Mouse (Mus musculus) layer of hippocampus, adult 2 months (tissue): ENCODE measurements around the gene Nicn1. TPM values are rescaled to one million over a fixed set of nuclear protein-coding genes. Genes with fewer than 3 reads are reported as not detected.

ENCODE experiments used
- DNase-seq, 2 experiments: peaks; one replicate each; pipeline ENCODE4 v3.0.0; 2022; ENCODE audit warnings: low spot score in 2 of 2
- H3K27ac ChIP-seq: fragments of 200-600 bp; 2 replicates; pipeline ENCODE4 v1.8.1; 2022
- H3K4me3 ChIP-seq: fragments of 200-600 bp; 2 replicates; pipeline ENCODE4 v1.8.1; 2022; ENCODE audit warnings: mild to moderate bottlenecking
- CTCF ChIP-seq: fragments of 200-600 bp; conservative IDR thresholded peaks from 2 replicates; pipeline ENCODE4 v1.8.1; 2022; ENCODE audit warnings: antibody characterized with exemption, mild to moderate bottlenecking, moderate library complexity
- long read RNA-seq, 2 experiments: library from polyadenylated mRNA; stranded (forward); transcript quantifications; one replicate each; pipeline ENCODE4 v2.0.0; 2021; ENCODE audit warnings: borderline mapping rate in 2 of 2
- total RNA-seq, 2 experiments: library from RNA; stranded (reverse); gene quantifications; 2 replicates each; pipeline ENCODE4 v1.2.3; 2021

Nicn1 gene
- 100 to 1,000 TPM; 109 to 114 TPM for total RNA-seq
- long read RNA-seq, experiment 1, transcript Nicn1-201 (6 exons, 2,133 nt) = major isoform, 84 of 125 reads
- long read RNA-seq, experiment 1, partial matches to known transcripts = 31 of 125 reads
- long read RNA-seq, experiment 1, other reads (novel, unspliced or antisense) = 10 of 125 reads
- long read RNA-seq, experiment 2, transcript Nicn1-201 (6 exons, 2,133 nt) = major isoform, 146 of 187 reads
- long read RNA-seq, experiment 2, partial matches to known transcripts = 33 of 187 reads
- long read RNA-seq, experiment 2, other reads (novel, unspliced or antisense) = 8 of 187 reads

DNA sequence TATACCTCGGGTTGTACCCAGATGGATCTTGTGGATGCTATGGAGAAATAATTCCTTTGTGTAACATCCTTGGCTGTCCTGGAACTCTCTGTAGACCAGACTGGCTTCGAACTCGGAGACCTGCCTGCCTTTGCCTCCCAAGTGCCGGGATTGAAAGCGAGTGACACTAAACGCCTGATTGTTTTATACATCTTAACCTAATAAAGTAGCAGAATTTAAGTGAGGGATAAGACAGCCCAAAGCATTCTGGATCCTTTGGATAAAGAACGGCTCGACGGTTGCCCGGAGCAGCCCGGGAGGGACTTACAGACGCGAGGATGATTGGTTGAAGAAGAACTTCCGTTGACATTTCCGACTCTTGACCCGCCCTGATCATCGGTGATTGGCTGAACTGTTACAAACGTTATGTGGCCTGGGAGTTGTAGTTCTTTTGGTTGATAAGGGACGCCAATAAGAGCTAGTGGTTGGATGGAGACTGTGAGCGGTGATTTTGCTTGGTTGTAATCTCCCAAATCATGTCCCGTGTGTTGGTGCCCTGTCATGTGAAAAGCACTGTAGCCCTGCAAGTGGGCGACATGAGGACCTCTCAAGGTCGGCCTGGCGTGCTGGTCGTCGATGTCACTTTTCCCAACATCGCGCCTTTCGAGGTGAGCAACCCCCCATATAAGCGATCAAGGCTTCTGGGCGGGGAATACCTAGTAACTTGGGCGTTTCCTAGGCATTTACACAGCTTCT lies at the start of gene Nicn1:
Nicn1 (plus strand) TSS at position 414 of the 735 bp plus-strand sequence.
- peak within 1 kb of the TSS; percentile 76 for H3K4me3 ChIP-seq
- H3K27ac ChIP-seq = peak within 1 kb of the TSS; percentile 91
- DNase-seq = peak; percentile 87 to 97
- peak; percentile 29 for TF ChIP-seq CTCF

GRCm38 (mm10) chr9:108244540-108244939 lies 45.7 kb upstream of the Nicn1 start:
- no peak overlapping the region for H3K4me3 ChIP-seq
- TF ChIP-seq CTCF = no peak
- no peak overlapping the region for H3K27ac ChIP-seq
- no peak for DNase-seq

GRCm38 (mm10) chr9:108244984-108245383 lies 45.2 kb upstream of the Nicn1 start:
- TF ChIP-seq CTCF = peak; percentile 70
- DNase-seq = no peak

GRCm38 (mm10) chr9:108248957-108249356 lies 41.3 kb upstream of the Nicn1 start:
- TF ChIP-seq CTCF = no peak
- no peak overlapping the region for H3K4me3 ChIP-seq
- DNase-seq = no peak
- H3K27ac ChIP-seq = no peak overlapping the region

More at GRCm38 (mm10) chr9:108244984-108245383, 45.2 kb upstream of the Nicn1 start:
- H3K27ac ChIP-seq = no peak overlapping the region
- no peak overlapping the region for H3K4me3 ChIP-seq

DNA sequence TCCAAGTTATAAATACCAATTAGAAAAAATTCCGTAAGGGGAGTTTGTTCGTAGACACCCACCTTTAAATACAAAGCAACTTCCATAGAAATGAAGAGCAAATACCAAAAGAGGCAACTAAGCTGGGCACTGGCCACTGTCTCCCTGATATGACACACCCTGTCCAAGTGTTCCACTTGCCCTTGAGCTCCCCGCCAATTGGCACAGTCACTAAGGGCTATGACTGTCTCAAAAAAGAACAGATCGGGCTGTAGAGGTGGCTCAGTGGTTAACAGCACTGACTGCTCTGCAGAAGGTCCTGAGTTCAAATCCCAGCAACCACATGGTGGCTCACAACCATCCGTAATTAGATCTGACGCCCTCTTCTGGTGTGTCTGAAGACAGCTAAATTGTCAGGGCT lies 38.4 kb upstream of the Nicn1 start:
- Histone ChIP-seq H3K27ac (no peak overlapping the region), H3K4me3 (no peak overlapping the region)
- TF ChIP-seq CTCF = no peak; the same call in 1 of the 2 replicates
- no peak for DNase-seq

- DNase-seq = no peak
- H3K4me3 ChIP-seq = no peak overlapping the region
- no peak overlapping the region for H3K27ac ChIP-seq
- TF ChIP-seq CTCF = no peak
These were observed 37.5 kb upstream of the Nicn1 start for GRCm38 (mm10) chr9:108252766-108253165.

DNA sequence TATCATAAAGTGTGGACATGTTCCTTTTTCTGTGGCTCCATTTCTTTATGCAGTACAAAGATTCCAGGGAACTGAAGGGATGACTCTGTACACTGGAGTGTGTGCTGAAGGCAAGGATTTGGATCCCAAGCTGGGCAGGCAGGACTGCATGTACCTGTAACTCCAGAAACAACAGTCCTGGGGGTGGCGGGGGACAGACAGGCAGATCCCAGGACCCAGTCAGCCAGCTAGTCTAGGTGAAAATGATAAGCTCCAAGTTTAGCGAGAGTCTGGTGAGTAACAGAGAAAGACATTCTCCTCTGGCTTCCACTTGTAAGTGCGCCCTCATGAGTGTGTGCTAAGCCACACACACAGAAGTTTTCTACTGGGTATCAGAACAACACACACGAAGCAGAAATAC lies 29.7 kb upstream of the Nicn1 start:
- Histone ChIP-seq H3K27ac (no peak overlapping the region), H3K4me3 (no peak overlapping the region)
- no peak for DNase-seq
- no peak for TF ChIP-seq CTCF

GRCm38 (mm10) chr9:108261865-108262264 lies 28.4 kb upstream of the Nicn1 start:
- no peak for TF ChIP-seq CTCF
- DNase-seq = no peak
- Histone ChIP-seq H3K4me3 (peak overlapping the region; percentile 93), H3K27ac (no peak overlapping the region)

GRCm38 (mm10) chr9:108262494-108263049 lies 27.7 kb upstream of the Nicn1 start:
- Histone ChIP-seq H3K4me3 (peak overlapping the region; percentile 93), H3K27ac (peak overlapping the region; percentile 96)
- TF ChIP-seq CTCF = no peak
- no peak for DNase-seq

DNA sequence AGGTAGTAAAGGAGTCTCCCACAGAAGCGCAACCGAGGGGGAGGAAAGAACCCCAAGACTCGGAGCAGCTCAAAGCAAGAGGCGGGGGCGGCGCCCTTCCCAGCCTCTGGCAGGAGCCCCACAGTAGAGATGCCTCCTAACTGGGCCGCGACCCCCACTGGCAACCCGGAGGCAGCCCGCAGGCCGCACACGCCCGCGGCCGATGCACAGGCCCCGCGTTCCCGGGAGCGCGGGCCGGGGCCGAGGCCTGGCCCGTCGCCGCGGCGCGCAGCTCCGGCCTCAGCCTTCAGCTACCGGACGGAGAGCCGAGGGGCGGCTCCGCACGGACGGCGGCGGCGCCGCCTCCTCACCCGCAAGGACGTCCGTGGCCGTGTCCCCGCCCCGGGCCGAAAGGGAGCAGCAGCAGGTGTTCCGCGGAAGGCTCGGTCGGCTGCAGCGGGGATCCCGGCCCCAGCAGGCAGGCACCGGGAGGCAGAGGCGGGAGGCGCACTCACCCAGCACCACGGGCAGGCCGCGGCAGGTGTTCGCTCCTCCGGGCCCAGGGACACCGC lies 27.0 kb upstream of the Nicn1 start:
- peak; percentile 23 to 25 for DNase-seq
- peak overlapping the region; percentile 93 for H3K4me3 ChIP-seq
- TF ChIP-seq CTCF = no peak
- H3K27ac ChIP-seq = peak overlapping the region; percentile 96

DNA sequence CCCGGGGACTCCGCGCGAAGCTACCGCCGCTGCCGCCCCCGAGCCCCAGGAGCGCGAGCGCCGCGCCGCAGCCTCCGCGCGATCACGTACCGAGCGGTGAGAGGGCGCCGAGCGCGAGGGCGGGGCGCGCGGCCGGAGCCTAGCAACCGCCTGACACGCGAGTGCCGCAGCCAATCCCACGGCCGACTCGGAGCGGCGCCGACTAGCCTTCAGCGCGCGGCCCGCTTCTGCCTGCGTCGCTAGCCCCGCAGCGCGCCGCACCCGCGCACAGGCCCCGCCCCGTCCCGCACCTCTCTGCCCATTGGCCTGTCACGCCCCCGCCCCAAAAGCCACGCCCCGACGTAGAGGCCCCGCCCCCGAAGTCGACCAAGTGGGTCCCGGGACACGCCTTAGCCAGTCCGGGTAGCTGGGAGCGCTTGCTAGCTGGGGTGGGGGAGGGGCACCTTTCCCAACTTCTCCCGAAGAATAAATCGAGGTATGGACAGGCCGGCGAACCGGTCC lies 26.5 kb upstream of the Nicn1 start, which contains the start of gene Dag1:
Dag1 (minus strand) TSS at position 269 of the 501 bp plus-strand sequence.
- Histone ChIP-seq H3K27ac (peak within 1 kb of the TSS; percentile 96), H3K4me3 (peak within 1 kb of the TSS; percentile 93)
- TF ChIP-seq CTCF = no peak
- peak; percentile 97 to 99 for DNase-seq

GRCm38 (mm10) chr9:108264191-108264921 lies 25.9 kb upstream of the Nicn1 start:
- peak overlapping the region; percentile 93 for H3K4me3 ChIP-seq
- no peak for TF ChIP-seq CTCF
- peak overlapping the region; percentile 88 for H3K27ac ChIP-seq
- DNase-seq = no peak
